Mouse (Mus musculus) kidney, embryonic 16.5 days (tissue): ENCODE results near the gene Cntn1. TPM values are rescaled to one million over a fixed set of nuclear protein-coding genes. Genes with fewer than 3 reads are reported as not detected.

Source experiments
- ATAC-seq: fragments of 200-750 bp; cut with Nextera tagmentation; 2 replicates; pipeline ENCODE4 v1.8.0; 2017; ENCODE audit warnings: moderate TSS enrichment; ENCODE audit not compliant: low FRiP score, low TSS enrichment
- H3K27ac ChIP-seq: fragments of 300-500 bp; sonication (generic); 2 replicates; pipeline ENCODE4 v1.5.1; 2014; ENCODE audit warnings: low read length
- H3K27me3 ChIP-seq: fragments of 300-500 bp; sonication (generic); 2 replicates; pipeline ENCODE4 v1.6.1; 2014; ENCODE audit warnings: low read length, control low read depth, mixed read lengths; ENCODE audit not compliant: insufficient read depth
- H3K36me3 ChIP-seq: fragments of 300-500 bp; sonication (generic); 2 replicates; pipeline ENCODE4 v1.6.1; 2014; ENCODE audit warnings: low read length, control low read depth, mixed read lengths; ENCODE audit not compliant: insufficient read depth
- H3K4me1 ChIP-seq: fragments of 300-500 bp; sonication (generic); 2 replicates; pipeline ENCODE4 v1.6.1; 2014; ENCODE audit warnings: low read length, control low read depth, mixed read lengths; ENCODE audit not compliant: insufficient read depth
- H3K4me2 ChIP-seq: fragments of 300-500 bp; sonication (generic); replicated peaks from 2 replicates; pipeline ENCODE4 v1.6.1; 2014; ENCODE audit warnings: low read depth, low read length
- H3K4me3 ChIP-seq: fragments of 300-500 bp; sonication (generic); 2 replicates; pipeline ENCODE4 v1.5.1; 2014; ENCODE audit warnings: mild to moderate bottlenecking, low read length
- H3K9ac ChIP-seq: fragments of 300-500 bp; sonication (generic); replicated peaks from 2 replicates; pipeline ENCODE4 v1.6.1; 2014; ENCODE audit warnings: low read length
- H3K9me3 ChIP-seq: fragments of 300-500 bp; sonication (generic); 2 replicates; pipeline ENCODE4 v1.6.1; 2016; ENCODE audit warnings: low read length, control low read depth
- WGBS: fragments of 180-500 bp; shearing (Covaris S2); extraction: QIAGEN DNeasy Blood & Tissue Kit; methylation state at CpG from one replicate; pipeline ENCODE4 v1.1.7; 2014; 5-methylcytosine and 5-hydroxymethylcytosine counted together
- polyA plus RNA-seq: library from polyadenylated mRNA; unstranded; fragments of >200 nt; fragmentation: Nextera tagmentation; extraction: Ambion mirVana; gene quantifications from 2 replicates; pipeline ENCODE4 v1.2.1, GENCODE M21; 2015

The Cntn1 gene
- polyA plus RNA-seq, 1 experiment from 2014 or later = 1.7 TPM

DNA sequence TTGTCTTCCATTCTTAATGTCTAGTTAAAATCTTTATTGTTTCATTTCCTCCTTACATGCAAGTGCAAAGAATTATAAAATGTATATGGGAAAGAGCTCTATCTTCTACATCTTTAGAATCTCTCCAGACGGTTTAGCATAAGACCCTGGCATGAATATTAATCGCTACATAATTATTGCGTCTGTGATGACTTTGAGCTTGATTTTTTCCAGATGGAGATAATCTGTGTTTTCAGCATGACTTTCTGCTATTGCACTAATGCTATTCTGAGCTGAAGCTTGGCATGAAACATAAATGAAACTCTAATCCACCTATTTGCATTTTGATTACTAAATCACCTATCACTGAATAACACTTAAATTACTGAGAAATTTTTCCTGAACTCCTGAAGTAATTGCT lies 82.0 kb downstream of the Cntn1 start:
- 80% methylated on average over 3 of the region's 3 CpGs for WGBS
- Histone ChIP-seq H3K27me3 (no peaks in the 10 kb centered on the region), H3K9ac (no peak overlapping the region), H3K4me3 (no peak overlapping the region), H3K9me3 (no peaks in the 10 kb centered on the region), H3K4me1 (no peaks in the 10 kb centered on the region), H3K4me2 (no peak overlapping the region), H3K27ac (no peak overlapping the region), H3K36me3 (no peaks in the 10 kb centered on the region)
- ATAC-seq = no peak

DNA sequence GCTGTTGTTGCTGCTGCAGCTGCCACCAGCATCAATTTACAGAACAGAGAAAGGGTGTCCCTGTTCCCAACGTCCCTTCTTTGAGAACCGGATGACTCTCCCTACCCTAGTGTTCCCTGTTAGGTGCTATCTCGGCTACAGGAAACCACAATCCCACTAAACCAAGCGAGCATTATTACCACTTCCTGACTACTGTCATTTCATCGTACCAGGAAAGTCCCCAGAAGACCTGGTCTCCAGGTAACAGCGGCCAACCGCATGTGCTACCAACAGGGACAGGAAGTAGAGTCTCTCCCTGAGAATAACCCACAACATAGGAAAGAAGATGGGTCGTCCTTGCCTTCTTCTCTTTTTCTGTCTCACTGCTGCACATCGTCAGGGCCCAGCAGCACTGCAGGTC lies 83.3 kb downstream of the Cntn1 start:
- Histone ChIP-seq H3K9me3 (no peaks in the 10 kb centered on the region), H3K4me1 (no peaks in the 10 kb centered on the region), H3K4me3 (no peak overlapping the region), H3K27ac (no peak overlapping the region), H3K27me3 (no peaks in the 10 kb centered on the region), H3K9ac (no peak overlapping the region), H3K36me3 (no peaks in the 10 kb centered on the region), H3K4me2 (no peak overlapping the region)
- WGBS = 71% methylated on average over 9 of the region's 9 CpGs
- ATAC-seq = no peak

- Histone ChIP-seq H3K9ac (no peak overlapping the region), H3K4me1 (no peaks in the 10 kb centered on the region), H3K9me3 (no peaks in the 10 kb centered on the region), H3K4me3 (no peak overlapping the region), H3K36me3 (no peaks in the 10 kb centered on the region), H3K4me2 (no peak overlapping the region), H3K27me3 (no peaks in the 10 kb centered on the region), H3K27ac (no peak overlapping the region)
- WGBS = 75% methylated on average over 6 of the region's 6 CpGs
- ATAC-seq = no peak
These were observed 86.1 kb downstream of the Cntn1 start for GRCm38 (mm10) chr15:92137026-92137425.

- Histone ChIP-seq H3K4me3 (no peak overlapping the region), H3K36me3 (no peaks in the 10 kb centered on the region), H3K27ac (no peak overlapping the region), H3K4me1 (no peaks in the 10 kb centered on the region), H3K4me2 (no peak overlapping the region), H3K9me3 (no peaks in the 10 kb centered on the region), H3K9ac (no peak overlapping the region), H3K27me3 (no peaks in the 10 kb centered on the region)
- no peak for ATAC-seq
- 81% methylated on average over 4 of the region's 4 CpGs for WGBS
These were observed 91.0 kb downstream of the Cntn1 start for GRCm38 (mm10) chr15:92141972-92142371.

GRCm38 (mm10) chr15:92154921-92155320 lies 104.0 kb downstream of the Cntn1 start:
- H3K27me3 ChIP-seq = no peaks in the 10 kb centered on the region
- H3K4me2 ChIP-seq = no peak overlapping the region
- WGBS = 62% methylated on average over 2 of the region's 2 CpGs
- H3K9me3 ChIP-seq = no peaks in the 10 kb centered on the region
- no peak overlapping the region for H3K9ac ChIP-seq
- no peaks in the 10 kb centered on the region for H3K36me3 ChIP-seq
- H3K4me3 ChIP-seq = no peak overlapping the region
- H3K4me1 ChIP-seq = no peaks in the 10 kb centered on the region
- ATAC-seq = no peak
- H3K27ac ChIP-seq = no peak overlapping the region

GRCm38 (mm10) chr15:92160855-92161162 lies 109.8 kb downstream of the Cntn1 start:
- Histone ChIP-seq H3K36me3 (no peaks in the 10 kb centered on the region), H3K4me3 (no peak overlapping the region), H3K9me3 (no peaks in the 10 kb centered on the region), H3K27ac (no peak overlapping the region), H3K27me3 (no peaks in the 10 kb centered on the region), H3K4me2 (no peak overlapping the region), H3K4me1 (no peaks in the 10 kb centered on the region), H3K9ac (no peak overlapping the region)
- no peak for ATAC-seq
- 60% methylated on average over 10 of the region's 10 CpGs for WGBS

DNA sequence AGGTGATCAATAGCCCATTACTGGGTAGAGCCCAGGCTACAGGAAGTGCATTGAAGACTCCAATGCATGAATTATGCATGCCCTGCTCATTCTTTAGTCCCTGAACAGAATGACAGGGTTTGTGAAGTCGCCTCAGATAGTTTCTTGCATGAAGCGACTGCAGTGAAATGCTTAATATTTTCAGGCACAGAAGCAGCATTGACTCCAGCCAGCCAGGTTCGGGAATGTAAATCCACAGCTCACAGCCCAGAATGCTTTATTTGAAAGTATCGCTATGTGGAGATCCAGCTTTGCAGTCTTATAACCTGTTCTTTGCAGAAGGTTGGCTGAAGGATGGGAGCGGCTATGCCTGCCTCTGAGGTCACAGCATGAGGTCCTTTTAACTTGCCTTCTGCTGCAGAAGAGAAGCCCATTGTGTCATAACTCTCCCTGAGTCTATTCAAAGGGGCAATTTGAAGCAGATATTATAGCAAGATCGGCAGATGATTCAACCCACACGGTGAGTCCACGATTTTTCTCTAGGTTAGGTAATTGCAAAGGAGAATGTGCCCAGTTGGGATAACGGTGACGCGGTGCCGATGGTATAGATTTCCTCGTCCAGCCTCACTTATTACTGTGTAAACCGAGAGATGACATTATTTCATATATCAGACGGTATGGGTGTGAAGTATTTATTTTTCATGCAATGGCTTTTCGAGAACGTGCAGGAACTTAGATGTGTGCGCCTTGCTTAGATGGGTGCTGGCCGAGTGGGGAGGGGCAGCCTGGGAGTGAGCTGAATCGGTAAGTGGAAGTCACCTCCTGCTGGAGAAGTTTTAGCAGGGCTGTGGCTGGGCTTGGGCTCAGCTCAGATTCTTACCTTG lies 110.4 kb downstream of the Cntn1 start:
- Histone ChIP-seq H3K4me2 (peak overlapping the region; percentile 14; the same call in 1 of the 2 replicates), H3K9ac (no peak overlapping the region), H3K4me3 (no peak overlapping the region), H3K27ac (no peak overlapping the region), H3K27me3 (no peaks in the 10 kb centered on the region), H3K9me3 (no peaks in the 10 kb centered on the region), H3K36me3 (no peaks in the 10 kb centered on the region), H3K4me1 (no peaks in the 10 kb centered on the region)
- ATAC-seq = no peak
- WGBS = 44% methylated on average over 20 of the region's 20 CpGs

GRCm38 (mm10) chr15:92162835-92163234 lies 111.9 kb downstream of the Cntn1 start:
- Histone ChIP-seq H3K27me3 (no peaks in the 10 kb centered on the region), H3K9ac (no peak overlapping the region), H3K4me3 (no peak overlapping the region), H3K36me3 (no peaks in the 10 kb centered on the region), H3K9me3 (no peaks in the 10 kb centered on the region), H3K4me2 (no peak overlapping the region), H3K27ac (no peak overlapping the region), H3K4me1 (no peaks in the 10 kb centered on the region)
- WGBS = 68% methylated on average over 4 of the region's 4 CpGs
- no peak for ATAC-seq

GRCm38 (mm10) chr15:92164127-92164526 lies 113.2 kb downstream of the Cntn1 start:
- no peak for ATAC-seq
- Histone ChIP-seq H3K4me3 (no peak overlapping the region), H3K4me2 (no peak overlapping the region), H3K27ac (no peak overlapping the region), H3K27me3 (no peaks in the 10 kb centered on the region), H3K9me3 (no peaks in the 10 kb centered on the region), H3K36me3 (no peaks in the 10 kb centered on the region), H3K4me1 (no peaks in the 10 kb centered on the region), H3K9ac (no peak overlapping the region)
- 75% methylated on average over 3 of the region's 3 CpGs for WGBS

DNA sequence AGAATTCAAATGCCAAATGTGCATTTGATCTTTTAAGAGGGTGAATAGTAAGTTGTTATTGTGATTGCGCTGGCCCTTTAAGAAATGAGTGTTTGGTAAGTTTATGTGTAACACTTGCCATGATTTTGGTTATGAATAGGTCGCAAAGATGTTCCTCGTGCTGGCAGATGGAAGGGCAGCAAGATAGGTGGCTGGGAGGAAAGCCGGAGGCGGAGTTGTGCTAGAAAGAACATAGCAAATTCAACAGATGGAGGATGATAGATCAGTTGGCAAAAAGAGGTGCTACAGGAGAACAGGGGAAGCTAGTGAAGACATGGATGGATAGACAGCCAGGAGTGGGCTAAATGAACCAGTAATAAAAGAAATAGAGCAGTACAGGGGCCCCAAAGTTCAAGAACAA lies 115.3 kb downstream of the Cntn1 start:
- Histone ChIP-seq H3K4me2 (no peak overlapping the region), H3K36me3 (no peaks in the 10 kb centered on the region), H3K4me1 (no peaks in the 10 kb centered on the region), H3K9me3 (no peaks in the 10 kb centered on the region), H3K9ac (no peak overlapping the region), H3K27ac (no peak overlapping the region), H3K27me3 (no peaks in the 10 kb centered on the region), H3K4me3 (no peak overlapping the region)
- ATAC-seq = no peak
- 83% methylated on average over 5 of the region's 5 CpGs for WGBS
